Mouse (Mus musculus) erythroblast, embryonic 14.5 days (primary cell): Measurements from ENCODE around the gene Omt2b. TPM values are rescaled to one million over a fixed set of nuclear protein-coding genes. Genes with fewer than 3 reads are reported as not detected.

Experiments used
- H3K27me3 ChIP-seq: 2 replicates; pipeline ENCODE4 v1.6.1; 2012; ENCODE audit warnings: inconsistent platforms; ENCODE audit not compliant: control insufficient read depth
- H3K36me3 ChIP-seq: 2 replicates; pipeline ENCODE4 v1.6.1; 2012; ENCODE audit warnings: mild to moderate bottlenecking, inconsistent platforms; ENCODE audit not compliant: control insufficient read depth
- H3K4me1 ChIP-seq: 2 replicates; pipeline ENCODE4 v1.6.1; 2012; ENCODE audit warnings: inconsistent platforms; ENCODE audit not compliant: control insufficient read depth
- H3K4me3 ChIP-seq: replicated peaks from 2 replicates; pipeline ENCODE3; 2012; ENCODE audit warnings: moderate library complexity, mild to moderate bottlenecking, inconsistent platforms
- H3K9me3 ChIP-seq: 2 replicates; pipeline ENCODE4 v1.6.1; 2012; ENCODE audit warnings: low read length, inconsistent platforms, mixed read lengths; ENCODE audit not compliant: control insufficient read depth
- GATA1 ChIP-seq: IDR thresholded peaks from 2 replicates; pipeline ENCODE4 v1.6.1; 2012; ENCODE audit warnings: low read length, inconsistent platforms, mixed read lengths
- TAL1 ChIP-seq: IDR thresholded peaks from 3 replicates; pipeline ENCODE4 v1.6.1; 2012; ENCODE audit warnings: low read length, inconsistent platforms, mixed read lengths
- polyA plus RNA-seq: library from polyadenylated mRNA; stranded (reverse); fragments of >175 nt; gene quantifications from 2 replicates; pipeline ENCODE4 v1.2.3, GENCODE M21; 2012

The Omt2b gene
- polyA plus RNA-seq, 1 experiment = not detected

DNA sequence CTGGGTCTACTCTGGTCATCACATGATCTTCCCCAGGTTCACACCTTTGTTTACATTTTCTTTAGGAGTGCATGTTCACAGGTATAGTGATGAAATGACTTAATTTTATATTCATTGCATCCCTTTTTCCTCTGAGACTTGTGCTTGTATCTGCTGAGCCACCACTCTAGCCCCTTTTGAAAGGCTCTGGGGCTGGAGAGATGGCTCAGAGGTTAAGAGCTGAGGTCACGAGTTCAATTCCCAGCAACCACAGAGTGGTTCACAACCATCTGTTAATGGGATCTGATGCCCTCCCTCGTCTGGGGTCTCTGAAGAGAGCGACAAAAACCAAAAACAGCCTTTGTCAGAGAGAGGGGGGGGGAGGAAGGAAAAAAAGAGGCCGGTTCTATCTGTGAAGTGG is 48.1 kb downstream of the Omt2b start:
- no peaks in the 10 kb centered on the region for H3K36me3 ChIP-seq

GRCm38 (mm10) chr9:78377546-78377945 is 50.2 kb downstream of the Omt2b start:
- TF ChIP-seq TAL1 (no peak), GATA1 (no peak)
- peaks cover 9% of the 10 kb centered on the region for H3K27me3 ChIP-seq
- no peaks in the 10 kb centered on the region for H3K9me3 ChIP-seq
- H3K4me3 ChIP-seq = no peak overlapping the region
- H3K36me3 ChIP-seq = no peaks in the 10 kb centered on the region
- no peaks in the 10 kb centered on the region for H3K4me1 ChIP-seq

More for the DNA sequence above, 48.1 kb downstream of the Omt2b start:
- TF ChIP-seq TAL1 = no peak
- TF ChIP-seq GATA1 = no peak
- Histone ChIP-seq H3K4me3 (no peak overlapping the region), H3K9me3 (no peaks in the 10 kb centered on the region), H3K27me3 (peaks cover 9% of the 10 kb centered on the region), H3K4me1 (no peaks in the 10 kb centered on the region)

DNA sequence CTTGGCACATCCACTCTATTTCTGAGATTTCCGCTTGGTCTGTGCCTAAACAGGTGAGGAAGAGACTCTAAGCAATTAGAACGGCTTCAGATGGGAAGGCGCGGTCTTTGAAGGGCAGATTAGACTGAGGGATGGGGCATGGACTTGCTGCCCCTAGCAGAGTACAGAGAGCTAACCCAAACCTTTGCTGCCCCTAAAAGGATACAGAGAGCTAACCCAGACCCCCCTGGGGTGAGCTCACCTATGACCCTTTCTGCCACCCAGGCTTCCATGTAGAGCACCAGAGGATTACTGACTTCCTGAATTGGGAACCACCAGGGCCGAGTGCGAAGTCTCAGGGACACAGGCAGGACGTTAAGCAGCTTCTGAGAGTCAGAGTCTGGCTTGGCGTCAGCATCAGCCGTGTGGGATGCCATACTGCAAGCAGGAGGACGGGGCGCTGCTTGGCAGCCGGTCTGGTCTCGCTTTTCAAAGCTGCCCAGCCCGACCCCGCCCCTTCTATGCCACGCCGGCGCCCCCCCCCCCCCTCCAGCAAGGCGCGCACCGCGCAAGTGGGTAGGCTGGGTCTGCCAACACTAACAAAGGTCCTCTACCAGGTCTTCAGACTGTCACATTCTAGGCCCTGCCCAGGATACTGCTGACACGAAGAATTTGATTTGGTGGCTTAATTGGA is 50.9 kb downstream of the Omt2b start, which contains the start of gene Ooep:
Ooep (minus strand) TSS at position 613 of the 673 bp plus-strand sequence.
- Histone ChIP-seq H3K4me1 (no peaks in the 10 kb centered on the region), H3K4me3 (no peak within 1 kb of the TSS), H3K27me3 (peaks cover 9% of the 10 kb centered on the region), H3K9me3 (no peaks in the 10 kb centered on the region), H3K36me3 (no peaks in the 10 kb centered on the region)
- no peak for TF ChIP-seq TAL1
- no peak for TF ChIP-seq GATA1

Other genes starting within 250 kb of the Omt2b start
- 20.3 and 21.9 TPM in 2 replicates for gene Fbxo9, start 218.5 kb upstream of the Omt2b start, polyA plus RNA-seq
- 0.35 and 0.62 TPM in 2 replicates for gene Ick, start 218.4 kb upstream of the Omt2b start, polyA plus RNA-seq
- gene Gsta4, start 144.8 kb upstream of the Omt2b start, polyA plus RNA-seq = 0.65 and 1.0 TPM in 2 replicates
- gene Gsta1, start 96.9 kb upstream of the Omt2b start, polyA plus RNA-seq = not detected in 2 replicates
- gene Gm3776, start 70.5 kb upstream of the Omt2b start, polyA plus RNA-seq = not detected in 2 replicates
- gene Gm10639, start 37.7 kb upstream of the Omt2b start, polyA plus RNA-seq = not detected in 2 replicates
- gene Omt2a, start 12.8 kb upstream of the Omt2b start, polyA plus RNA-seq = not detected in 2 replicates
- gene Gsta2, start 28.2 kb downstream of the Omt2b start, polyA plus RNA-seq = not detected in 2 replicates
- gene Dppa5a, start 40.6 kb downstream of the Omt2b start, polyA plus RNA-seq = not detected in 2 replicates
- not detected in 2 replicates for gene Ooep, start 51.1 kb downstream of the Omt2b start, polyA plus RNA-seq
- not detected in 2 replicates for gene Ddx43, start 68.2 kb downstream of the Omt2b start, polyA plus RNA-seq
- gene Cgas, start 115.6 kb downstream of the Omt2b start, polyA plus RNA-seq = 0.05 TPM in 1 of 2 replicates, not detected in the other
- gene Mto1, start 120.6 kb downstream of the Omt2b start, polyA plus RNA-seq = 0.94 and 1.1 TPM in 2 replicates
- gene Gm17324, start 121.2 kb downstream of the Omt2b start, polyA plus RNA-seq = 0.15 and 0.23 TPM in 2 replicates
- gene Eef1a1, start 161.6 kb downstream of the Omt2b start, polyA plus RNA-seq = 47.9 and 54.8 TPM in 2 replicates